Mouse (Mus musculus): ENCODE results near the gene 1600014C10Rik.

GRCm38 (mm10) chr7:38208969-38209368 is 26.0 kb downstream of the 1600014C10Rik start:
- TF ChIP-seq POLR2A (IDR thresholded peaks at IDR 0.05; ENCODE audit: low read depth, low read length) (no peak), CTCF (IDR thresholded peaks at IDR 0.05; ENCODE audit: extremely low read depth, insufficient read depth, insufficient read length, insufficient replicate concordance) (no peak)

All from spleen, adult 2 months (tissue).